Mouse (Mus musculus): ENCODE results near the gene R3hdm1. TPM values are rescaled to one million over a fixed set of nuclear protein-coding genes. Genes with fewer than 3 reads are reported as not detected.

R3hdm1 gene
- polyA plus RNA-seq (2012; ENCODE audit: insufficient read depth, low replicate concordance) = 28.5 and 60.9 TPM in 2 replicates

DNA sequence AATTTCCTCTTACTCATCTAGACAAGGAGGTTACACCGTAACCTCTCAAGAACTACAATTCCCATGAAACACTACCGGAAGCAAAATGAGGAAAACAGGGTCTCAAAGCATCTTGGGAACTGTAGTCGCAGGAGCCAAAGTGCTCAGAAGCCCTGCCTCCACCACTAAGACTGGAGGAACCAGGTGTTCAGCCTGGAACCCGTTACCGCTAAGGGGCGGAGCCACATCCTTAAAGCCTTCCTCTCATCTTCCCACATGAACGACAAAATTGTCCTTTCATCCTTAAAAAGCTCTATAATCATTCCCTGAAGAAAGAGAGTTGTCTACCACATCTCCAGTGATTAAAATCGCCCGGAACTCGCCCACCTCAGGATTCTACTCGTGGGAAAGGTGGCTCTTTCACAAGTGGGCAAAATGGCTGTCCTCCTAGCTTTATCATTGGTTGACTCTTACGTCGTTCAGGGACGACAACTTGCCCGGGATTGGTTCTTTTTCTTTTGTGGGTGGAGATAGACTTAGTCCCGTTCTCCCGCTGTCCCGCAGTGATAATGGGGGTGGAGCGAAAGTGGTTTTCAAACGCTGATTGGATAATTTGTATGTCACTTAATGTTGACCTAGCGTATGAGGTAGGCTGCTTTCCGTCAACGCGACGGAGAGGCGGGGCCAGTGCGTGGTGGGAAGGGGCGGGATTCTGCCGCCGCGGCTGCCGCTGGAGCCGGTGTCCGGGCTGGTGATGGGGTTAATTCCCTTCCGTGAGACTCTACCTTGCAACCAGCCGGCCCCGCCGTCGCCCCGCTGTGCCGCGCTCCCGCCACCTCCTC is at the start of gene R3hdm1, which contains the start of gene Zranb3:
R3hdm1 (plus strand) TSS at position 661 of the 821 bp plus-strand sequence.
Zranb3 (minus strand) TSS at position 407 of the 821 bp plus-strand sequence.
- Histone ChIP-seq H3K36me3 (replicated peaks; ENCODE audit: low read length) (peaks cover 6% of the 10 kb centered on the region), H3K9me3 (no peaks in the 10 kb centered on the region), H3K4me3 (replicated peaks) (peak within 1 kb of the TSS; percentile 99), H3K27me3 (replicated peaks) (no peaks in the 10 kb centered on the region), H3K4me1 (peaks cover 61% of the 10 kb centered on the region)
- TF ChIP-seq FLI1 (IDR thresholded peaks at IDR 0.05; ENCODE audit: low read length) (no peak), GATA1 (IDR thresholded peaks at IDR 0.05; ENCODE audit: borderline replicate concordance, low read length) (no peak)

DNA sequence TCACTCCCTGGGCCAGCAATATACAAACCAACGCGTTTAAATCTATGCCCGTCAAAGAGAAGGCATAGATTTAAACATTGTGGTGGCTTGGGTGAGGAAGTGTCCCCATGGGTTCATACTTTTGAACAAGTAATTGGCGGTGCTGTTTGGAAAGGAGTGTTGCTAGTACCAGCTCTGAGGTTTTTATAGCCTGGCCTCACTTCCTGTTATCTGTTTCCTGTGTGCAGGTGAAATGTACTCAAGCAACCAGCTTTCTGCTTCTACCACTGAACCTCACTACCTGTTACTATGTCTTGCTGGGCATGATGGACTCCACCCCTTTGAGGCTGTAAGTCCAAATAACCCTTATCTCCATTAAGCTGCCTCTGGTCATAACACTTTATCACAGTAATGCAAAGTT is 45.8 kb upstream of the R3hdm1 start:
- Histone ChIP-seq H3K27me3 (replicated peaks) (no peaks in the 10 kb centered on the region), H3K9me3 (no peaks in the 10 kb centered on the region)

DNA sequence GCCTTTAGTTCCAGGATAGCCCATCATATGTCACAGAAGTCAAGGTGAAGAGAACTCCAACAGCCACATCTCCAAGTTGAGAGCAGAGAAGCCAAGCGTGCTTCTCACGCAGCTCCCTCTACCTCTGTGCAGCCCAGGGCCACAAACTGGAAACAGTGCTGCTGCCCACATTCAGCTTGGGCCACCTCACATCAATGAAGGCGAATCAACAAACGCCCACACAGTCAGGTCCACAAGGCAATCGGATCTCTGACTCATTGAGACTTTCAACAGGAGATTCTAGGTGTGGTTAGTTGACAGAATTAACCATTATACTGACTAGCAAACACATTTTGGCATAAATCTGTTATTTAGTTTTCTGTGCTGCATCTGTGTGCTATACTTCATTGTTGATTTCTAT is 44.5 kb upstream of the R3hdm1 start:
- Histone ChIP-seq H3K4me3 (replicated peaks) (no peak overlapping the region), H3K4me1 (peaks cover 43% of the 10 kb centered on the region), H3K36me3 (replicated peaks; ENCODE audit: low read length) (peaks cover 53% of the 10 kb centered on the region), H3K9me3 (no peaks in the 10 kb centered on the region), H3K27me3 (replicated peaks) (no peaks in the 10 kb centered on the region)
- TF ChIP-seq FLI1 (IDR thresholded peaks at IDR 0.05; ENCODE audit: low read length) (no peak), GATA1 (IDR thresholded peaks at IDR 0.05; ENCODE audit: borderline replicate concordance, low read length) (no peak)

More for the DNA sequence above, 45.8 kb upstream of the R3hdm1 start:
- peaks cover 48% of the 10 kb centered on the region for H3K36me3 ChIP-seq (replicated peaks; ENCODE audit: low read length)
- no peak overlapping the region for H3K4me3 ChIP-seq (replicated peaks)
- peaks cover 40% of the 10 kb centered on the region for H3K4me1 ChIP-seq
- no peak for TF ChIP-seq GATA1 (IDR thresholded peaks at IDR 0.05; ENCODE audit: borderline replicate concordance, low read length)
- no peak for TF ChIP-seq FLI1 (IDR thresholded peaks at IDR 0.05; ENCODE audit: low read length)

DNA sequence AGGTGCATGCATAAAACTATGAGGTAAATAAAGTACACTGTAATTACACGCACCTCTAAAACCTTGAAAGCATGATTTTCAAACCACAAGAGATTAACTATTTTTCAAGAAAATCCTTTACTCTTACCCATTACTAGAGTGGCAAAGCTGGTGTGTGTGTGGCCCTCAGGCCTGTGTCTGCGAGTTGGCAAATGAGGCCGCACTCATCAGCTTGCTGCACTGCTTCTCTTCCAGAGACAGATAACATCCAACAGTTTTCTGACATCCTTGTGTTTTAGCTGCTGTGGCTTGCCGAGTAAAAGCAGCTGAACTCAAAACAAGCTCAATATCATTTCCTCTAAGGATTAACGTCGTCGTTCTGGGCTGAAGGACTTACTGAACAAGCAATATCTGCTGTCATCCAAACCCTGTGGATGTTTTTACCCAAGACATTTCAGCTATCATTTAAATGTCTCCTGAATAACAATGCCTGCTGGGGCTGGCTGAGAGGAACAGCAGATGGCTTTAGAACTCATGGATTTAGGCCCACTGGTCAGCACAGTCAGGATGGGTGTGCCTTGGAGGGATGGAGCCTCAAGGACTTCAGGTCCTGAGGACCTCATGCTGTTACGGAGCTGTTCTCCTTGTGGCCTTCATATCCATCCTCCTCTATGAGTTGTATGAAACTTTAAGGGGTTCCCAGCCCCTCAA is 42.3 kb upstream of the R3hdm1 start:
- no peak for TF ChIP-seq GATA1 (IDR thresholded peaks at IDR 0.05; ENCODE audit: borderline replicate concordance, low read length)
- H3K4me1 ChIP-seq = peaks cover 52% of the 10 kb centered on the region
- no peaks in the 10 kb centered on the region for H3K9me3 ChIP-seq
- H3K27me3 ChIP-seq (replicated peaks) = no peaks in the 10 kb centered on the region
- H3K4me3 ChIP-seq (replicated peaks) = peak overlapping the region; percentile 46
- H3K36me3 ChIP-seq (replicated peaks; ENCODE audit: low read length) = peaks cover 52% of the 10 kb centered on the region

DNA sequence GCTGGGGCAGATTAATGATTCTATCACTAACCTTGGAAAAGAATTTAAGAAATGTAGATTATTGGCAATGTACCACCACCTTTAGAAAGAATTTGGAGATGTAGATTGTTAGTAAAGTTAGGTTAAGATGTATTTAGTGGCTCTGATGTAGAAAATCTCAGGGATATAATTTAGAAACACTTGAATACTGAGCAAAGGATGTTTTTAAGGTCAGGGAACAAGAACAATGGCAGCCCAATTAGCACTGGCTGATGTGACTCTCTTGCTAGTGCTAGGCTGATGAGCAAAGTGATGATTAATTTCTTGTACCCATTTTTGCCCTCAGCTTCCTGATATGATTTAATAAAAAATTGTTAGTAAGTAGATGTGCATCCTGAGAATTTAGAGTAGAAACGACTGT is 41.7 kb upstream of the R3hdm1 start:
- H3K9me3 ChIP-seq = no peaks in the 10 kb centered on the region
- H3K27me3 ChIP-seq (replicated peaks) = no peaks in the 10 kb centered on the region
- H3K4me3 ChIP-seq (replicated peaks) = no peak overlapping the region
- H3K36me3 ChIP-seq (replicated peaks; ENCODE audit: low read length) = peaks cover 49% of the 10 kb centered on the region
- H3K4me1 ChIP-seq = peaks cover 52% of the 10 kb centered on the region
- no peak for TF ChIP-seq FLI1 (IDR thresholded peaks at IDR 0.05; ENCODE audit: low read length)
- no peak for TF ChIP-seq GATA1 (IDR thresholded peaks at IDR 0.05; ENCODE audit: borderline replicate concordance, low read length)

DNA sequence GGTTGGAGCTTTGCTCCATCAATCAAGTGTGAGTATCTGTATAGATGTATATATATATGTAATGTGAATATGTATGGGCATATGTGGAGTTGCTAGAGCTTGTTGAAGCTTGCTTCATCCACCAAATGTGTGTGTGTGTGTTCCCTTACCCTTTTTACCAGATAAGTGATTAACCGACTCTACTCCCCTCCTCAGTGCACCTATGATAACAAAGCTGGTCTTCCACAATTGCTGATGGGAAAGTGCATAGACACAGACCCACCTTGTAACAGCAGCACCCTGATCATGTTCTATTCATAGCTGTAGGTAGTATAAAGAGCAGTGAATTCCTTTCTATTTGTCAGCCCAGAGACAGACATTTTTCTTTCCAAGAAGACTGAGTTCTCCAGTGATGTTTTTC is 40.9 kb upstream of the R3hdm1 start:
- no peak for TF ChIP-seq FLI1 (IDR thresholded peaks at IDR 0.05; ENCODE audit: low read length)
- no peak for TF ChIP-seq GATA1 (IDR thresholded peaks at IDR 0.05; ENCODE audit: borderline replicate concordance, low read length)
- peaks cover 56% of the 10 kb centered on the region for H3K4me1 ChIP-seq
- no peak overlapping the region for H3K4me3 ChIP-seq (replicated peaks)
- no peaks in the 10 kb centered on the region for H3K27me3 ChIP-seq (replicated peaks)
- H3K36me3 ChIP-seq (replicated peaks; ENCODE audit: low read length) = peaks cover 51% of the 10 kb centered on the region
- H3K9me3 ChIP-seq = peaks cover 4% of the 10 kb centered on the region; the same call in 1 of the 2 replicates

DNA sequence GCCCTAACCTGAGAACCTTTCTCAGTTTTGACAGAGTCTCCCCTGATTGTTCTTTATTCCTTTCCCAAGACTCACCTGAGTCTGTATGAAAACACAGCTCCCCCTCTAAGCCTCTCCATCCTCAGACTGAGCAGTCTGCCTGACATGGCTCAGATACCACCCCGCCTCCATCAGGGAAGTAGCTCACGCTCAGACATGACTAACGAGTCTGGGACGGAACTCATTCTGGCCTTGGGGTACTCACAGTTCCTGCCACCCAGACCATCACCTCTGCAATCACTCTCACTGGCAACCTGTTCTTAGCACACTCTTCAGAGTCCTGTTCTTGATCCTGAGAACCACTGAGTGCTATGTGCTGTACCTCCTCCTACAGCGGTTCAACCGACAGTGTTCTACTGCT is 38.4 kb upstream of the R3hdm1 start:
- Histone ChIP-seq H3K9me3 (peaks cover 4% of the 10 kb centered on the region; the same call in 1 of the 2 replicates), H3K27me3 (replicated peaks) (no peaks in the 10 kb centered on the region), H3K36me3 (replicated peaks; ENCODE audit: low read length) (peaks cover 41% of the 10 kb centered on the region), H3K4me1 (peaks cover 67% of the 10 kb centered on the region), H3K4me3 (replicated peaks) (peak overlapping the region; percentile 4)
- no peak for TF ChIP-seq GATA1 (IDR thresholded peaks at IDR 0.05; ENCODE audit: borderline replicate concordance, low read length)
- no peak for TF ChIP-seq FLI1 (IDR thresholded peaks at IDR 0.05; ENCODE audit: low read length)

DNA sequence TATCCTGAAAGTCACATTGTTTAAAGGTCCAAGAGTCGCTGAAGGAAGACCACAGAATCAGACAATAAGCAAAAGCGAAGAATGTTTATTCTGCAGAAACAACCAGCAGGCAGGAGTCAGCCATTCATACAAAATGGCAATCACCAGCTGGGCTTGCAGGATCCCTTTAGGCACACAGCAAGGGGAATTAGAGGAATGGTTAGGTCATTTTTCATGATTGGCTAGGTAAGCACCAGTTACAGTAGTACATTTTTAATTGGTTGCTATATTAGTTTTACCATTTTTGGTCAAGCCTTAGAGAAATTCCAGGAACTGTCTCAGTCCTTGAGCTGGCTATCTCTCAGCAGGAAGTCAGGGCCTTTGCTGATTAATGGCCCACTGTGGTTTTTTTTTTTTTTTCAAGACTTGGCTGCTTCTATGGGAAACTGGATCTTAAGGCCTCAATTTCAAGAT is 34.1 kb upstream of the R3hdm1 start:
- Histone ChIP-seq H3K4me3 (replicated peaks) (peak overlapping the region; percentile 76), H3K36me3 (replicated peaks; ENCODE audit: low read length) (peaks cover 44% of the 10 kb centered on the region)
- TF ChIP-seq FLI1 (IDR thresholded peaks at IDR 0.05; ENCODE audit: low read length) (no peak), GATA1 (IDR thresholded peaks at IDR 0.05; ENCODE audit: borderline replicate concordance, low read length) (peak; percentile 60; the same call in 1 of the 3 replicates)

DNA sequence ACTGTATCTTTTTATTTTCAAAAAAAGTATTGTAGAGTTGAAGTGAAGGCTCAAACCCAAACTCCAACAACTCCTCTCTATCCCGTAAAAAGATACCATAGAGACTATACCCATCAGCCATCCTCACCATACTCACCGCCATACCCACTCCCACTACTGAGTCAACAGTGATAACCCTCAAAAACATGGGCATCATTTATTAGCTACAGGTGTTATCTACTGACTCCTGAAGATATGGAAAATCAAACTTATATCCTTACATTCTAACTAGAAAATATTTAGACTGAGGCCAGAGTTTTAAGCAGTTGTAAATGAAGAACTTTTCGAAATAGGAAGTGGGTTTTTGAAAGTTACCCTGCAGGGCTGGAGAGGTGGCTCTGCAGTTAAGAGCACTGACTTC is 33.1 kb upstream of the R3hdm1 start:
- no peak overlapping the region for H3K4me3 ChIP-seq (replicated peaks)
- peaks cover 57% of the 10 kb centered on the region for H3K4me1 ChIP-seq
- H3K36me3 ChIP-seq (replicated peaks; ENCODE audit: low read length) = peaks cover 42% of the 10 kb centered on the region
- peaks cover 4% of the 10 kb centered on the region; the same call in 1 of the 2 replicates for H3K9me3 ChIP-seq
- TF ChIP-seq FLI1 (IDR thresholded peaks at IDR 0.05; ENCODE audit: low read length) (no peak), GATA1 (IDR thresholded peaks at IDR 0.05; ENCODE audit: borderline replicate concordance, low read length) (no peak)
- H3K27me3 ChIP-seq (replicated peaks) = no peaks in the 10 kb centered on the region

More for the DNA sequence above, 34.1 kb upstream of the R3hdm1 start:
- Histone ChIP-seq H3K27me3 (replicated peaks) (no peaks in the 10 kb centered on the region), H3K9me3 (peaks cover 4% of the 10 kb centered on the region; the same call in 1 of the 2 replicates), H3K4me1 (peaks cover 58% of the 10 kb centered on the region)

Data from megakaryocyte, embryonic 14.5 days (primary cell).